In genomic region chr11:26210582-26211180, GRCm38 (mm10) we compare ENCODE assay signal across 9 mouse cellular contexts. TPM values are rescaled to one million over a fixed set of nuclear protein-coding genes. Genes with fewer than 3 reads are reported as not detected.
DNase-seq lines count a peak whose midpoint lies in the region; ATAC-seq lines count a peak whose summit lies in the region.
"Had no signal": no experiment of that assay in that cellular context is flagged by ENCODE, and none has a peak within 500 bp of the region (broad histone marks: within the 10 kb centered on the region; RNA-seq: fewer than 3 reads in every experiment).

5730522E02Rik (minus strand) TSS chr11:26210763.

- intact Hi-C loops in heart, postnatal 36 days (cut with DNase I): no loop called here

- H3K27ac ChIP-seq in lung, embryonic 15.5 days: peak within 1 kb of the TSS; percentile 92
- peak within 1 kb of the TSS; percentile 75 for H3K27ac ChIP-seq in liver, embryonic 13.5 days
- H3K27ac ChIP-seq in stomach, embryonic 16.5 days (ENCODE audit: low read length): peak within 1 kb of the TSS; percentile 96

- no peaks in the 10 kb centered on the region for H3K36me3 ChIP-seq in lung, embryonic 15.5 days
- no peaks in the 10 kb centered on the region for H3K36me3 ChIP-seq in liver, embryonic 13.5 days
- no peaks in the 10 kb centered on the region for H3K36me3 ChIP-seq in stomach, embryonic 16.5 days (ENCODE audit: control insufficient read depth, insufficient read depth, low read length)

- peak; percentile 57 for ATAC-seq in lung, embryonic 15.5 days (ENCODE audit: borderline replicate concordance, extremely low read depth, low FRiP score, low TSS enrichment)
- ATAC-seq in liver, embryonic 13.5 days (ENCODE audit: low read depth): no peak; the same call in 1 of the 2 replicates
- peak; percentile 62 for ATAC-seq in stomach, embryonic 16.5 days (ENCODE audit: insufficient read depth, low FRiP score)

- 3% methylated on average over 30 of the region's 31 CpGs for WGBS in lung, embryonic 15.5 days
- WGBS in liver, embryonic 13.5 days (ENCODE audit: insufficient replicate concordance): 1% methylated on average over 31 of the region's 31 CpGs
- 1% methylated on average over 31 of the region's 31 CpGs for WGBS in stomach, embryonic 16.5 days

- H3K9me3 ChIP-seq in lung, embryonic 15.5 days: no peaks in the 10 kb centered on the region
- no peaks in the 10 kb centered on the region for H3K9me3 ChIP-seq in liver, embryonic 13.5 days (replicated peaks)
- no peaks in the 10 kb centered on the region for H3K9me3 ChIP-seq in stomach, embryonic 16.5 days (replicated peaks; ENCODE audit: control insufficient read depth, low read length)

- DNase-seq in adrenal gland, postnatal 10 days: peak; percentile 25
- DNase-seq in adrenal gland, adult 2 months: no peak
- DNase-seq in lung, postnatal 36 days: no peak
- DNase-seq in heart, postnatal 36 days: peak; percentile 3 to 4
- no peak for DNase-seq in liver, embryonic 13.5 days
- no peak for DNase-seq in thymus, postnatal 36 days

- no peaks in the 10 kb centered on the region for H3K27me3 ChIP-seq in lung, embryonic 15.5 days
- H3K27me3 ChIP-seq in liver, embryonic 13.5 days: peaks cover 9% of the 10 kb centered on the region
- no peaks in the 10 kb centered on the region for H3K27me3 ChIP-seq in stomach, embryonic 16.5 days (ENCODE audit: control insufficient read depth, insufficient read depth, low read length)

- H3K4me1 ChIP-seq in lung, embryonic 15.5 days: no peaks in the 10 kb centered on the region
- no peaks in the 10 kb centered on the region; the same call in 1 of the 2 replicates for H3K4me1 ChIP-seq in liver, embryonic 13.5 days (replicated peaks)
- H3K4me1 ChIP-seq in stomach, embryonic 16.5 days (ENCODE audit: control insufficient read depth, insufficient read depth, low read length): no peaks in the 10 kb centered on the region

- H3K9ac ChIP-seq in lung, embryonic 15.5 days: peak within 1 kb of the TSS; percentile 88
- H3K9ac ChIP-seq in liver, embryonic 13.5 days: peak within 1 kb of the TSS; percentile 68
- peak within 1 kb of the TSS; percentile 96 for H3K9ac ChIP-seq in stomach, embryonic 16.5 days (ENCODE audit: low read length)

- peak within 1 kb of the TSS; percentile 65 for H3K4me3 ChIP-seq in lung, embryonic 15.5 days
- peak within 1 kb of the TSS; percentile 59 for H3K4me3 ChIP-seq in liver, embryonic 13.5 days (replicated peaks)
- peak within 1 kb of the TSS; percentile 80 for H3K4me3 ChIP-seq in stomach, embryonic 16.5 days (replicated peaks; ENCODE audit: low read length)

- peak within 1 kb of the TSS; percentile 84 for H3K4me2 ChIP-seq in lung, embryonic 15.5 days
- H3K4me2 ChIP-seq in liver, embryonic 13.5 days: peak within 1 kb of the TSS; percentile 70
- H3K4me2 ChIP-seq in stomach, embryonic 16.5 days (ENCODE audit: low read depth, low read length): peak within 1 kb of the TSS; percentile 83

RNA-seq across cellular contexts. Expression of gene 5730522E02Rik, which starts in this region (rescaled TPM):
- 1 to 10 TPM in 1 of 2 experiments, under 1 TPM in 1; 0.72 to 1.1 TPM for total RNA-seq in adrenal gland, postnatal 10 days (2021)
- under 1 TPM; 0.52 to 0.95 TPM for total RNA-seq in adrenal gland, adult 2 months (2021)
- polyA plus RNA-seq in adrenal gland, adult 2 months (2012; rRNA removed): 0.30 TPM in 1 of 2 replicates, not detected in the other
- 2.1 and 2.3 TPM in 2 replicates for polyA plus RNA-seq in lung, embryonic 15.5 days (2015; fragmentation: Nextera tagmentation; extraction: Ambion mirVana)
- not detected for total RNA-seq in heart, postnatal 36 days (2021)
- 0.18 and 0.20 TPM in 2 replicates for polyA plus RNA-seq in liver, embryonic 13.5 days (2015; fragmentation: Nextera tagmentation; extraction: Ambion mirVana)
- polyA plus RNA-seq in stomach, embryonic 16.5 days (2015; fragmentation: Nextera tagmentation; extraction: Ambion mirVana): 1.9 and 2.9 TPM in 2 replicates
- total RNA-seq: heart, adult 18-20 months had no signal

Comparison
In these comparisons a context has a peak if more than half of its experiments do, and no peak if none do; other contexts are left out.
1. Peak in DNase-seq in heart, postnatal 36 days; RNA of the gene not detected or under 1 TPM.